17 mouse cellular contexts compared by ENCODE assay signal in genomic region chr9:107744061-107744460, GRCm38 (mm10).
"Had no signal": no experiment of that assay in that cellular context is flagged by ENCODE, and none has a peak within 500 bp of the region (broad histone marks: within the 10 kb centered on the region; RNA-seq: fewer than 3 reads in every experiment).

No protein-coding gene starts in this region.

- H3K4me1 ChIP-seq: kidney, embryonic 15.5 days; lung, embryonic 15.5 days; midbrain, embryonic 12.5 days; midbrain, embryonic 15.5 days; neural tube, embryonic 13.5 days had no signal

- H3K9me3 ChIP-seq: kidney, embryonic 15.5 days; lung, embryonic 15.5 days; midbrain, embryonic 12.5 days; midbrain, embryonic 15.5 days; neural tube, embryonic 13.5 days had no signal

- H3K27me3 ChIP-seq: kidney, embryonic 15.5 days; lung, embryonic 15.5 days; midbrain, embryonic 12.5 days; midbrain, embryonic 15.5 days; neural tube, embryonic 13.5 days had no signal

- H3K4me2 ChIP-seq: kidney, embryonic 15.5 days; lung, embryonic 15.5 days; midbrain, embryonic 12.5 days; midbrain, embryonic 15.5 days; neural tube, embryonic 13.5 days had no signal

- ATAC-seq: intestine, postnatal 0 days; midbrain, embryonic 15.5 days had no signal

- H3K4me3 ChIP-seq: kidney, embryonic 15.5 days; left cerebral cortex, adult 2 months; lung, embryonic 15.5 days; midbrain, embryonic 12.5 days; midbrain, embryonic 15.5 days; neural tube, embryonic 13.5 days had no signal

- DNase-seq: kidney, adult 2 months; kidney, postnatal 10 days; kidney, postnatal 36 days; layer of hippocampus, postnatal 36 days; lung, adult 18-20 months; lung, postnatal 10 days; lung, postnatal 36 days; thymus, adult 18-20 months; thymus, postnatal 4 days had no signal

- H3K27ac ChIP-seq: kidney, embryonic 15.5 days; left cerebral cortex, adult 2 months; liver, embryonic 14.5 days; lung, embryonic 15.5 days; midbrain, embryonic 12.5 days; midbrain, embryonic 15.5 days had no signal

- H3K9ac ChIP-seq: kidney, embryonic 15.5 days; liver, embryonic 14.5 days; lung, embryonic 15.5 days; midbrain, embryonic 12.5 days; midbrain, embryonic 15.5 days; neural tube, embryonic 13.5 days had no signal
